Mouse (Mus musculus) left cerebral cortex, postnatal 14 days (tissue): ENCODE measurements at regions not wholly inside any gene's neighbourhood (a gene's known extent, or its start where the extent isn't known, plus 50 kb on each side); places are given as distances from the start of the nearest gene placed in this dataset.

Source experiments
- DNase-seq, 2 experiments: peaks; one replicate each; pipeline ENCODE4 v3.0.0; 2021 to 2022; ENCODE audit warnings: low spot score in 2 of 2, mixed read lengths in 1 of 2
- intact Hi-C: fragments of 180-260 bp; cut with DNase I; formaldehyde crosslinking; loops from one replicate; pipeline ENCODE4 v1.15.1; 2025

- no peak for DNase-seq
- intact Hi-C loops: no loop called here
Observed at GRCm38 (mm10) chr7:113621316-113621715, 107.7 kb downstream of the Far1 start.

GRCm38 (mm10) chr7:113621898-113622510, 108.4 kb downstream of the Far1 start:
- intact Hi-C loops: no loop called here
- no peak for DNase-seq

GRCm38 (mm10) chr7:113623296-113623695, 109.7 kb downstream of the Far1 start:
- intact Hi-C loops: no loop called here
- DNase-seq: no peak

GRCm38 (mm10) chr7:113623962-113624361, 110.3 kb downstream of the Far1 start:
- intact Hi-C loops: no loop called here
- no peak for DNase-seq

- DNase-seq: no peak
- intact Hi-C loops: no loop called here
Observed at GRCm38 (mm10) chr7:113626734-113627133, 113.1 kb downstream of the Far1 start.

- no peak for DNase-seq
- intact Hi-C loops: no loop called here
Observed at GRCm38 (mm10) chr7:113637011-113637600, 123.5 kb downstream of the Far1 start.

- peak; percentile 46 to 78 for DNase-seq
- intact Hi-C loops: no loop called here
Observed at GRCm38 (mm10) chr7:113638098-113638497, 124.5 kb downstream of the Far1 start.

GRCm38 (mm10) chr7:113642540-113642939, 123.3 kb upstream of the Spon1 start:
- intact Hi-C loops: no loop called here
- no peak for DNase-seq

- DNase-seq: no peak
- intact Hi-C loops: no loop called here
Observed at GRCm38 (mm10) chr7:113650631-113651030, 115.2 kb upstream of the Spon1 start.

GRCm38 (mm10) chr7:113651696-113652095, 114.1 kb upstream of the Spon1 start:
- intact Hi-C loops: no loop called here
- DNase-seq: no peak

GRCm38 (mm10) chr7:113653130-113653529, 112.7 kb upstream of the Spon1 start:
- intact Hi-C loops: no loop called here
- peak in 1 of 2 experiments; percentile 26 for DNase-seq

- no peak for DNase-seq
- intact Hi-C loops: no loop called here
Observed at GRCm38 (mm10) chr7:113655336-113655735, 110.5 kb upstream of the Spon1 start.

- intact Hi-C loops: no loop called here
- DNase-seq: no peak
Observed at GRCm38 (mm10) chr7:113672779-113673595, 92.8 kb upstream of the Spon1 start.

GRCm38 (mm10) chr7:113673596-113673956, 92.2 kb upstream of the Spon1 start:
- peak; percentile 32 to 40 for DNase-seq
- intact Hi-C loops: no loop called here

- intact Hi-C loops: no loop called here
- no peak for DNase-seq
Observed at GRCm38 (mm10) chr7:113682271-113682670, 83.5 kb upstream of the Spon1 start.

- DNase-seq: no peak
- intact Hi-C loops: no loop called here
Observed at GRCm38 (mm10) chr7:113685349-113685748, 80.4 kb upstream of the Spon1 start.

GRCm38 (mm10) chr7:113686527-113686926, 79.3 kb upstream of the Spon1 start:
- intact Hi-C loops: no loop called here
- no peak for DNase-seq

GRCm38 (mm10) chr7:113687566-113687965, 78.2 kb upstream of the Spon1 start:
- intact Hi-C loops: no loop called here
- no peak for DNase-seq

- intact Hi-C loops: no loop called here
- DNase-seq: no peak
Observed at GRCm38 (mm10) chr7:113688231-113688669, 77.5 kb upstream of the Spon1 start.

GRCm38 (mm10) chr7:113688717-113689116, 77.1 kb upstream of the Spon1 start:
- DNase-seq: no peak
- intact Hi-C loops: no loop called here

- intact Hi-C loops: no loop called here
- no peak for DNase-seq
Observed at GRCm38 (mm10) chr7:113689131-113689530, 76.7 kb upstream of the Spon1 start.
